In genomic region chr9:42550116-42550515, GRCm38 (mm10) we compare ENCODE assay signal across 8 mouse cellular contexts. TPM values are rescaled to one million over a fixed set of nuclear protein-coding genes. Genes with fewer than 3 reads are reported as not detected.
DNase-seq lines count a peak whose midpoint lies in the region; ATAC-seq lines count a peak whose summit lies in the region.

No protein-coding gene starts in this region.

- peaks cover 4% of the 10 kb centered on the region; the same call in 1 of the 2 replicates for H3K27me3 ChIP-seq in forebrain, embryonic 12.5 days
- H3K27me3 ChIP-seq in midbrain, embryonic 11.5 days (ENCODE audit: control insufficient read depth, insufficient read depth, low read length) = no peaks in the 10 kb centered on the region

- H3K4me2 ChIP-seq in forebrain, embryonic 12.5 days = no peak overlapping the region
- H3K4me2 ChIP-seq in midbrain, embryonic 11.5 days = no peak overlapping the region

- DNase-seq in Muller cell, postnatal 12 days (ENCODE audit: inconsistent ontology term) = peak; percentile 91
- DNase-seq in c-Kit-positive CD71-negative TER-119-negative erythroid progenitor cells, embryonic 14.5 days (ENCODE audit: low read depth) = peak; percentile 49
- peak; percentile 88 for DNase-seq in heart, postnatal 4 days
- peak; percentile 39 for DNase-seq in left cerebral cortex, adult 11 months (ENCODE audit: low spot score)
- DNase-seq in midbrain, embryonic 11.5 days (ENCODE audit: low spot score, missing footprints) = peak; percentile 100
- peak; percentile 2 for DNase-seq in skeletal muscle tissue, adult 2 months (ENCODE audit: low read depth, low spot score)
- DNase-seq in MN1 (ENCODE audit: low spot score) = no peak

- H3K4me3 ChIP-seq in forebrain, embryonic 12.5 days (replicated peaks) = no peak overlapping the region
- H3K4me3 ChIP-seq in midbrain, embryonic 11.5 days (ENCODE audit: low read depth, low read length) = no peak overlapping the region

- 18% methylated on average over 13 of the region's 13 CpGs for WGBS in forebrain, embryonic 12.5 days
- WGBS in midbrain, embryonic 11.5 days = 15% methylated on average over 13 of the region's 13 CpGs

- H3K27ac ChIP-seq in forebrain, embryonic 12.5 days = no peak overlapping the region
- H3K27ac ChIP-seq in midbrain, embryonic 11.5 days (ENCODE audit: low read depth, low read length) = no peak overlapping the region

- H3K9me3 ChIP-seq in forebrain, embryonic 12.5 days = no peaks in the 10 kb centered on the region
- H3K9me3 ChIP-seq in midbrain, embryonic 11.5 days (ENCODE audit: control insufficient read depth, low read length) = no peaks in the 10 kb centered on the region

- no peaks in the 10 kb centered on the region for H3K36me3 ChIP-seq in forebrain, embryonic 12.5 days (replicated peaks)
- H3K36me3 ChIP-seq in midbrain, embryonic 11.5 days (ENCODE audit: control insufficient read depth, insufficient read depth, low read length) = no peaks in the 10 kb centered on the region

- peak; percentile 41; the same call in 1 of the 2 replicates for ATAC-seq in forebrain, embryonic 12.5 days (ENCODE audit: low FRiP score)
- ATAC-seq in midbrain, embryonic 11.5 days (ENCODE audit: low FRiP score) = no peak

- peaks cover 5% of the 10 kb centered on the region for H3K4me1 ChIP-seq in forebrain, embryonic 12.5 days
- H3K4me1 ChIP-seq in midbrain, embryonic 11.5 days (ENCODE audit: control insufficient read depth, insufficient read depth, low read length) = peaks cover 2% of the 10 kb centered on the region; the same call in 1 of the 2 replicates

- H3K9ac ChIP-seq in forebrain, embryonic 12.5 days = no peak overlapping the region
- no peak overlapping the region for H3K9ac ChIP-seq in midbrain, embryonic 11.5 days (ENCODE audit: low read length)

RNA-seq across cellular contexts. Expression of gene Tbcel, which starts 42.5 kb away (rescaled TPM):
- polyA plus RNA-seq in forebrain, embryonic 12.5 days (2016; fragmentation: Nextera tagmentation; extraction: Ambion mirVana) = 4.9 and 6.1 TPM in 2 replicates
- total RNA-seq in heart, postnatal 4 days (2021) = 10 to 100 TPM; 18.1 to 19.8 TPM
- 4.0 and 4.5 TPM in 2 replicates for polyA plus RNA-seq in midbrain, embryonic 11.5 days (2014; fragmentation: Nextera tagmentation; extraction: Ambion mirVana)
